Mouse (Mus musculus) hindbrain, embryonic 11.5 days (tissue): ENCODE measurements around the gene Aldh1a2. TPM values are rescaled to one million over a fixed set of nuclear protein-coding genes. Genes with fewer than 3 reads are reported as not detected.
A peak's percentile ranks its signal among the peaks of the same experiment; 100 is the strongest.

Experiments
- ATAC-seq: fragments of 200-750 bp; cut with Nextera tagmentation; 2 replicates; pipeline ENCODE4 v1.8.0; 2017; ENCODE audit warnings: mild to moderate bottlenecking, moderate TSS enrichment, moderate library complexity; ENCODE audit not compliant: low FRiP score
- DNase-seq: peaks from one replicate; pipeline ENCODE4 v3.0.0-alpha.2; 2015; ENCODE audit warnings: low spot score
- H3K27ac ChIP-seq: fragments of 300-500 bp; sonication (generic); 2 replicates; pipeline ENCODE4 v1.5.1; 2014; ENCODE audit warnings: mild to moderate bottlenecking, low read depth, low read length
- H3K27me3 ChIP-seq: fragments of 300-500 bp; sonication (generic); 2 replicates; pipeline ENCODE4 v1.6.1; 2014; ENCODE audit warnings: mild to moderate bottlenecking, low read length, moderate library complexity, mixed read lengths; ENCODE audit not compliant: control insufficient read depth, insufficient read depth
- H3K36me3 ChIP-seq: fragments of 300-500 bp; sonication (generic); 2 replicates; pipeline ENCODE4 v1.6.1; 2014; ENCODE audit warnings: mild to moderate bottlenecking, low read length, moderate library complexity, mixed read lengths; ENCODE audit not compliant: control insufficient read depth, insufficient read depth
- H3K4me1 ChIP-seq: fragments of 300-500 bp; sonication (generic); replicated peaks from 2 replicates; pipeline ENCODE4 v1.6.1; 2014; ENCODE audit warnings: low read length, mixed read lengths; ENCODE audit not compliant: control insufficient read depth, insufficient read depth
- H3K4me2 ChIP-seq: fragments of 300-500 bp; sonication (generic); replicated peaks from 2 replicates; pipeline ENCODE4 v1.6.1; 2014; ENCODE audit warnings: mild to moderate bottlenecking, low read depth, low read length
- H3K4me3 ChIP-seq: fragments of 300-500 bp; sonication (generic); 2 replicates; pipeline ENCODE4 v1.5.1; 2014; ENCODE audit warnings: low read depth, low read length
- H3K9ac ChIP-seq: fragments of 300-500 bp; sonication (generic); 2 replicates; pipeline ENCODE4 v1.6.1; 2014; ENCODE audit warnings: low read depth, low read length
- H3K9me3 ChIP-seq: fragments of 300-500 bp; sonication (generic); 2 replicates; pipeline ENCODE4 v1.6.1; 2016; ENCODE audit warnings: low read length; ENCODE audit not compliant: control insufficient read depth
- WGBS: fragments of 180-500 bp; shearing (Covaris S2); extraction: QIAGEN DNeasy Blood & Tissue Kit; methylation state at CpG from one replicate; pipeline ENCODE4 v1.1.7; 2014; 5-methylcytosine and 5-hydroxymethylcytosine counted together
- polyA plus RNA-seq: library from polyadenylated mRNA; unstranded; fragments of >200 nt; fragmentation: Nextera tagmentation; extraction: Ambion mirVana; gene quantifications from 2 replicates; pipeline ENCODE4 v1.2.1, GENCODE M21; 2014

Gene Aldh1a2
- polyA plus RNA-seq, 1 experiment from 2014 or later = 11.6 TPM

- H3K27me3 ChIP-seq = no peaks in the 10 kb centered on the region
- H3K9ac ChIP-seq = no peak overlapping the region
- no peak overlapping the region for H3K27ac ChIP-seq
- no peaks in the 10 kb centered on the region for H3K36me3 ChIP-seq
- no peaks in the 10 kb centered on the region for H3K9me3 ChIP-seq
- no peak for ATAC-seq
- 87% methylated on average over 6 of the region's 6 CpGs for WGBS
- H3K4me1 ChIP-seq = no peaks in the 10 kb centered on the region
- no peak overlapping the region for H3K4me3 ChIP-seq
- H3K4me2 ChIP-seq = no peak overlapping the region
- no peak for DNase-seq
These were observed 36.2 kb upstream of the Aldh1a2 start for GRCm38 (mm10) chr9:71179276-71179896.

- Histone ChIP-seq H3K27ac (no peak overlapping the region), H3K4me1 (no peaks in the 10 kb centered on the region), H3K27me3 (no peaks in the 10 kb centered on the region), H3K4me3 (no peak overlapping the region), H3K36me3 (no peaks in the 10 kb centered on the region), H3K4me2 (no peak overlapping the region), H3K9me3 (no peaks in the 10 kb centered on the region), H3K9ac (no peak overlapping the region)
- WGBS = 79% methylated on average over 8 of the region's 8 CpGs
- ATAC-seq (no peak), DNase-seq (no peak)
These were observed 35.5 kb upstream of the Aldh1a2 start for GRCm38 (mm10) chr9:71179964-71180700.

- DNase-seq (no peak), ATAC-seq (no peak)
- no peaks in the 10 kb centered on the region for H3K36me3 ChIP-seq
- no peak overlapping the region for H3K27ac ChIP-seq
- no peak overlapping the region for H3K4me2 ChIP-seq
- H3K4me1 ChIP-seq = no peaks in the 10 kb centered on the region
- H3K9ac ChIP-seq = no peak overlapping the region
- H3K27me3 ChIP-seq = no peaks in the 10 kb centered on the region
- no peak overlapping the region for H3K4me3 ChIP-seq
- no peaks in the 10 kb centered on the region for H3K9me3 ChIP-seq
These were observed 30.3 kb upstream of the Aldh1a2 start for GRCm38 (mm10) chr9:71185285-71185684.

- no peak overlapping the region for H3K9ac ChIP-seq
- ATAC-seq = no peak
- no peak overlapping the region for H3K4me2 ChIP-seq
- WGBS = 90% methylated on average over 2 of the region's 2 CpGs
- H3K27me3 ChIP-seq = no peaks in the 10 kb centered on the region
- no peak overlapping the region for H3K27ac ChIP-seq
- no peaks in the 10 kb centered on the region for H3K9me3 ChIP-seq
- H3K4me1 ChIP-seq = no peaks in the 10 kb centered on the region
- no peak overlapping the region for H3K4me3 ChIP-seq
- DNase-seq = no peak
- H3K36me3 ChIP-seq = no peaks in the 10 kb centered on the region
These were observed 29.8 kb upstream of the Aldh1a2 start for GRCm38 (mm10) chr9:71185823-71186222.

GRCm38 (mm10) chr9:71187396-71187795, 28.2 kb upstream of the Aldh1a2 start:
- Histone ChIP-seq H3K9ac (no peak overlapping the region), H3K4me3 (no peak overlapping the region), H3K4me1 (no peaks in the 10 kb centered on the region), H3K9me3 (no peaks in the 10 kb centered on the region), H3K4me2 (no peak overlapping the region), H3K36me3 (no peaks in the 10 kb centered on the region), H3K27ac (no peak overlapping the region), H3K27me3 (no peaks in the 10 kb centered on the region)
- WGBS = 93% methylated on average over 7 of the region's 7 CpGs
- ATAC-seq (no peak), DNase-seq (no peak)

GRCm38 (mm10) chr9:71188647-71189415, 26.8 kb upstream of the Aldh1a2 start:
- WGBS = 16% methylated on average over 12 of the region's 12 CpGs
- Histone ChIP-seq H3K27me3 (no peaks in the 10 kb centered on the region), H3K4me3 (no peak overlapping the region), H3K4me2 (peak overlapping the region; percentile 29), H3K9me3 (no peaks in the 10 kb centered on the region), H3K9ac (no peak overlapping the region), H3K4me1 (no peaks in the 10 kb centered on the region), H3K36me3 (no peaks in the 10 kb centered on the region), H3K27ac (no peak overlapping the region)
- 0 out of 2 replicates have a peak, but pooled peaks have one; percentile 25 for ATAC-seq
- peak; percentile 88 for DNase-seq

GRCm38 (mm10) chr9:71198826-71199225, 16.8 kb upstream of the Aldh1a2 start:
- Histone ChIP-seq H3K36me3 (no peaks in the 10 kb centered on the region), H3K27me3 (no peaks in the 10 kb centered on the region), H3K4me1 (no peaks in the 10 kb centered on the region), H3K9ac (no peak overlapping the region), H3K27ac (no peak overlapping the region), H3K9me3 (no peaks in the 10 kb centered on the region), H3K4me2 (no peak overlapping the region), H3K4me3 (no peak overlapping the region)
- DNase-seq (no peak), ATAC-seq (no peak)
- WGBS = 93% methylated on average over 5 of the region's 5 CpGs

- Histone ChIP-seq H3K4me2 (no peak overlapping the region), H3K36me3 (no peaks in the 10 kb centered on the region), H3K4me1 (no peaks in the 10 kb centered on the region), H3K4me3 (no peak overlapping the region), H3K27me3 (no peaks in the 10 kb centered on the region), H3K27ac (no peak overlapping the region), H3K9me3 (no peaks in the 10 kb centered on the region), H3K9ac (no peak overlapping the region)
- ATAC-seq = no peak
- 82% methylated on average over 4 of the region's 4 CpGs for WGBS
- DNase-seq = no peak
These were observed 13.3 kb upstream of the Aldh1a2 start for GRCm38 (mm10) chr9:71202265-71202664.
